Mouse (Mus musculus) thymus, adult 2 months (tissue): ENCODE data around the gene Sod2.

Experiments used
- CTCF ChIP-seq: fragments of 200-500 bp; IDR thresholded peaks from 2 replicates; pipeline ENCODE4 v1.5.1; 2012; ENCODE audit warnings: mild to moderate bottlenecking, control low read depth, low read length, moderate library complexity, borderline replicate concordance; ENCODE audit not compliant: control insufficient read depth, poor library complexity, insufficient read depth; ENCODE audit errors: extremely low read depth
- POLR2A ChIP-seq: fragments of 200-500 bp; IDR thresholded peaks from 2 replicates; pipeline ENCODE4 v1.6.1; 2012; ENCODE audit warnings: mild to moderate bottlenecking, low read length, control low read depth, moderate library complexity; ENCODE audit not compliant: control insufficient read depth, poor library complexity, insufficient read depth; ENCODE audit errors: extremely low read depth

- TF ChIP-seq CTCF = no peak
- no peak for TF ChIP-seq POLR2A
Observed at GRCm38 (mm10) chr17:13006984-13007383, 338 bp downstream of the Sod2 start.
